Mouse (Mus musculus) heart, adult 2 months (tissue): ENCODE data around the gene Them7. TPM values are rescaled to one million over a fixed set of nuclear protein-coding genes. Genes with fewer than 3 reads are reported as not detected.

Experiments
- DNase-seq, 2 experiments: peaks; one replicate each; pipeline ENCODE4 v3.0.0; 2021
- H3K27ac ChIP-seq: fragments of 200-600 bp; 2 replicates; pipeline ENCODE4 v1.8.1; 2022
- H3K27me3 ChIP-seq: fragments of 200-500 bp; 2 replicates; pipeline ENCODE4 v1.6.1; 2012; ENCODE audit warnings: mild to moderate bottlenecking, low read length, inconsistent platforms, mixed read lengths; ENCODE audit not compliant: control insufficient read depth, insufficient read depth
- H3K36me3 ChIP-seq: fragments of 200-500 bp; 2 replicates; pipeline ENCODE4 v1.6.1; 2012; ENCODE audit warnings: low read length, inconsistent platforms; ENCODE audit not compliant: control insufficient read depth, insufficient read depth
- H3K4me1 ChIP-seq: fragments of 200-500 bp; 2 replicates; pipeline ENCODE4 v1.6.1; 2011; ENCODE audit warnings: low read length; ENCODE audit not compliant: control insufficient read depth, insufficient read depth
- H3K4me3 ChIP-seq: fragments of 200-600 bp; 2 replicates; pipeline ENCODE4 v1.8.1; 2022
- H3K79me2 ChIP-seq: fragments of 200-500 bp; replicated peaks from 2 replicates; pipeline ENCODE4 v1.6.1; 2012; ENCODE audit warnings: mild to moderate bottlenecking, inconsistent platforms, low read length, moderate library complexity, mixed read lengths; ENCODE audit not compliant: control insufficient read depth, insufficient read depth
- H3K9ac ChIP-seq: fragments of 200-500 bp; 2 replicates; pipeline ENCODE4 v1.6.1; 2012; ENCODE audit warnings: low read depth, mild to moderate bottlenecking, control low read depth, inconsistent platforms, low read length, mixed read lengths
- CTCF ChIP-seq: fragments of 200-600 bp; IDR thresholded peaks from 2 replicates; pipeline ENCODE4 v1.8.1; 2022; ENCODE audit warnings: antibody characterized with exemption, mild to moderate bottlenecking, moderate library complexity
- EP300 ChIP-seq: fragments of 200-500 bp; IDR thresholded peaks from 2 replicates; pipeline ENCODE4 v1.6.1; 2011; ENCODE audit warnings: low read depth, low read length, control low read depth; ENCODE audit not compliant: insufficient read depth
- POLR2A ChIP-seq: fragments of 200-500 bp; IDR thresholded peaks from 2 replicates; pipeline ENCODE4 v1.6.1; 2011; ENCODE audit warnings: mild to moderate bottlenecking, low read depth, low read length, control low read depth; ENCODE audit not compliant: insufficient read depth
- WGBS: fragments of 180-500 bp; shearing (Covaris S2); methylation state at CpG from one replicate; pipeline ENCODE4 v1.1.7; 2018; 5-methylcytosine and 5-hydroxymethylcytosine counted together
- intact Hi-C: fragments of 180-260 bp; cut with DNase I; formaldehyde crosslinking; loops from one replicate; pipeline ENCODE4 v1.15.1; 2025
- polyA plus RNA-seq: library from polyadenylated mRNA; depleted of rRNA; stranded (reverse); fragments of >200 nt; gene quantifications from 2 replicates; pipeline ENCODE4 v1.2.3, GENCODE M21; 2012
- total RNA-seq, 2 experiments: library from RNA; stranded (reverse); gene quantifications; 2 replicates each; pipeline ENCODE4 v1.2.3; 2021

Them7 gene
- total and polyA plus RNA-seq, 3 experiments, result 0.27 to 2.9 (median 2.5) TPM

GRCm38 (mm10) chr2:105370240-105370639 lies 146.1 kb downstream of the Them7 start:
- Histone ChIP-seq H3K9ac (no peak overlapping the region), H3K4me3 (no peak overlapping the region)
- no peak for TF ChIP-seq CTCF
- no peak for TF ChIP-seq EP300
- no peak for TF ChIP-seq POLR2A

GRCm38 (mm10) chr2:105370698-105371097 lies 146.6 kb downstream of the Them7 start:
- Histone ChIP-seq H3K36me3 (no peaks in the 10 kb centered on the region), H3K79me2 (no peaks in the 10 kb centered on the region), H3K27ac (no peak overlapping the region), H3K9ac (no peak overlapping the region), H3K4me3 (no peak overlapping the region), H3K4me1 (no peaks in the 10 kb centered on the region), H3K27me3 (peaks cover 4% of the 10 kb centered on the region; the same call in 1 of the 2 replicates)
- DNase-seq, result no peak
- 33% methylated on average over 14 of the region's 14 CpGs for WGBS
- TF ChIP-seq CTCF (no peak), POLR2A (no peak), EP300 (no peak)
- intact Hi-C loops, result no loop called here

More at GRCm38 (mm10) chr2:105370240-105370639, 146.1 kb downstream of the Them7 start:
- intact Hi-C loops, result no loop called here
- 36% methylated on average over 10 of the region's 10 CpGs for WGBS
- no peak for DNase-seq
- Histone ChIP-seq H3K4me1 (no peaks in the 10 kb centered on the region), H3K27me3 (peaks cover 4% of the 10 kb centered on the region; the same call in 1 of the 2 replicates), H3K36me3 (no peaks in the 10 kb centered on the region), H3K79me2 (no peaks in the 10 kb centered on the region), H3K27ac (no peak overlapping the region)

GRCm38 (mm10) chr2:105372156-105372555 lies 148.0 kb downstream of the Them7 start:
- no peak for DNase-seq
- no peaks in the 10 kb centered on the region for H3K36me3 ChIP-seq
- H3K9ac ChIP-seq, result no peak overlapping the region
- H3K27ac ChIP-seq, result no peak overlapping the region
- WGBS, result 91% methylated on average over 6 of the region's 6 CpGs
- no peak overlapping the region for H3K4me3 ChIP-seq
- H3K27me3 ChIP-seq, result peaks cover 4% of the 10 kb centered on the region; the same call in 1 of the 2 replicates
- H3K4me1 ChIP-seq, result no peaks in the 10 kb centered on the region
- TF ChIP-seq EP300 (no peak), POLR2A (no peak), CTCF (no peak)
- no peaks in the 10 kb centered on the region for H3K79me2 ChIP-seq
- intact Hi-C loops, result no loop called here

GRCm38 (mm10) chr2:105372727-105373126 lies 148.6 kb downstream of the Them7 start:
- WGBS, result 85% methylated on average over 5 of the region's 5 CpGs

GRCm38 (mm10) chr2:105373658-105374057 lies 149.5 kb downstream of the Them7 start:
- H3K4me3 ChIP-seq, result no peak overlapping the region
- peaks cover 4% of the 10 kb centered on the region; the same call in 1 of the 2 replicates for H3K27me3 ChIP-seq
- no peaks in the 10 kb centered on the region for H3K4me1 ChIP-seq
- no peaks in the 10 kb centered on the region for H3K36me3 ChIP-seq
- DNase-seq, result no peak
- no peak for TF ChIP-seq POLR2A
- WGBS, result 80% methylated on average over 11 of the region's 11 CpGs
- intact Hi-C loops, result no loop called here
- H3K79me2 ChIP-seq, result no peaks in the 10 kb centered on the region
- no peak overlapping the region for H3K27ac ChIP-seq
- H3K9ac ChIP-seq, result no peak overlapping the region

More at GRCm38 (mm10) chr2:105372727-105373126, 148.6 kb downstream of the Them7 start:
- Histone ChIP-seq H3K4me1 (no peaks in the 10 kb centered on the region), H3K27me3 (peaks cover 4% of the 10 kb centered on the region; the same call in 1 of the 2 replicates), H3K4me3 (no peak overlapping the region), H3K36me3 (no peaks in the 10 kb centered on the region), H3K27ac (no peak overlapping the region), H3K9ac (no peak overlapping the region), H3K79me2 (no peaks in the 10 kb centered on the region)
- TF ChIP-seq POLR2A, result no peak
- TF ChIP-seq EP300, result no peak
- DNase-seq, result no peak
- intact Hi-C loops, result no loop called here

GRCm38 (mm10) chr2:105375261-105375660 lies 151.1 kb downstream of the Them7 start:
- no peaks in the 10 kb centered on the region for H3K36me3 ChIP-seq
- no peak overlapping the region for H3K9ac ChIP-seq
- H3K27ac ChIP-seq, result no peak overlapping the region
- H3K27me3 ChIP-seq, result peaks cover 4% of the 10 kb centered on the region; the same call in 1 of the 2 replicates
- H3K4me1 ChIP-seq, result no peaks in the 10 kb centered on the region
- no peak for DNase-seq
- no peak overlapping the region for H3K4me3 ChIP-seq
- no peaks in the 10 kb centered on the region for H3K79me2 ChIP-seq
- WGBS, result 91% methylated on average over 7 of the region's 7 CpGs
- intact Hi-C loops, result no loop called here
- no peak for TF ChIP-seq EP300
- no peak for TF ChIP-seq CTCF
- no peak for TF ChIP-seq POLR2A
